Mouse (Mus musculus) stomach, postnatal 0 days (tissue): Measurements from ENCODE around the gene Arhgap8.

ENCODE experiments used
- CTCF ChIP-seq: IDR thresholded peaks from 2 replicates; pipeline ENCODE4 v1.5.1; 2016; ENCODE audit warnings: antibody characterized with exemption, low read depth, mild to moderate bottlenecking, moderate library complexity
- EP300 ChIP-seq: optimal IDR thresholded peaks from 2 replicates; pipeline ENCODE3; 2016; ENCODE audit warnings: antibody characterized with exemption

- TF ChIP-seq CTCF: no peak
- TF ChIP-seq EP300: no peak
Measured at GRCm38 (mm10) chr15:84736994-84737346, 17.1 kb downstream of the Arhgap8 start.
